In the genomic region with DNA sequence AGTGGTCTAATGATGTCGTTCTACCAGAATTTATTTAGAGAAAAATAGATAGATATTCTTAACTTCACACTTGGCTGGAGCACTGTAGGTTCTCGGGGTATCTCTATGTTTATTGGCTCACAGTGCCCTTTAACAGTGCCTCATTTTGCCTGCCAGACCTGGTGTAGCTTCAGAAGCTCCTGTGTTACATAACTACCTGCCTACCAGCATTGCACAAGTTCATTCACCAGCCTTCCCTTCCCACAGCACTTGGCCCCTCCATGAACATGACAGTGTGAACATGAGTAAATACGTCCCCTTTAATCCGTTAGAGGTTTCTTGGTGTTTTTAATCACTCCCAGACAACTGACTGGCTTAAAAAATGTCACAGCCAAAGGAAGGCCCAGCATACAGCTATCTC, we compare ENCODE assay signal across 26 mouse cellular contexts.
DNase-seq lines count a peak whose midpoint lies in the region; ATAC-seq lines count a peak whose summit lies in the region.
"Had no signal": no experiment of that assay in that cellular context is flagged by ENCODE, and none has a peak within 500 bp of the region (broad histone marks: within the 10 kb centered on the region; RNA-seq: fewer than 3 reads in every experiment).

No protein-coding gene starts in this region.

- no peak for DNase-seq in forebrain, embryonic 11.5 days (ENCODE audit: low spot score)
- DNase-seq in forebrain, embryonic 14.5 days (ENCODE audit: low spot score), result no peak
- no peak for DNase-seq in midbrain, embryonic 10.5 days (ENCODE audit: low spot score)
- no peak for DNase-seq in kidney, postnatal 25 days
- DNase-seq in spleen, postnatal 4 days (ENCODE audit: low spot score in 2 of 2), result no peak
- DNase-seq in embryo, embryonic 9.5 days (ENCODE audit: extremely low spot score), result no peak
- DNase-seq: adrenal gland, adult 8-10 months; adrenal gland, postnatal 36 days; cerebellum, adult 18-20 months; cerebellum, adult 9-10 months; gastrocnemius, adult 2 months; gastrocnemius, postnatal 25 days; heart, adult 2 months; heart, postnatal 14 days; heart, postnatal 4 days had no signal

- H3K27me3 ChIP-seq in forebrain, embryonic 11.5 days (ENCODE audit: control insufficient read depth, insufficient read depth, low read length), result no peaks in the 10 kb centered on the region
- H3K27me3 ChIP-seq in forebrain, embryonic 14.5 days (replicated peaks; ENCODE audit: control insufficient read depth, insufficient read depth, low read length), result 0 out of 2 replicates have a peak, but pooled peaks cover 4% of the 10 kb centered on the region
- no peaks in the 10 kb centered on the region for H3K27me3 ChIP-seq in midbrain, embryonic 12.5 days
- H3K27me3 ChIP-seq in midbrain, embryonic 10.5 days (ENCODE audit: low read depth, poor library complexity, severe bottlenecking), result no peaks in the 10 kb centered on the region
- H3K27me3 ChIP-seq: embryonic facial prominence, embryonic 12.5 days; embryonic facial prominence, embryonic 15.5 days; heart, embryonic 13.5 days had no signal

- H3K36me3 ChIP-seq in forebrain, embryonic 11.5 days (ENCODE audit: control insufficient read depth, insufficient read depth, low read length), result no peaks in the 10 kb centered on the region
- H3K36me3 ChIP-seq in forebrain, embryonic 14.5 days (ENCODE audit: control insufficient read depth, insufficient read depth, low read length), result no peaks in the 10 kb centered on the region
- no peaks in the 10 kb centered on the region for H3K36me3 ChIP-seq in midbrain, embryonic 12.5 days
- no peaks in the 10 kb centered on the region for H3K36me3 ChIP-seq in midbrain, embryonic 10.5 days
- H3K36me3 ChIP-seq: embryonic facial prominence, embryonic 12.5 days; embryonic facial prominence, embryonic 15.5 days; heart, embryonic 10.5 days; heart, embryonic 13.5 days had no signal

- no peaks in the 10 kb centered on the region for H3K9me3 ChIP-seq in forebrain, embryonic 11.5 days (ENCODE audit: control insufficient read depth, low read length)
- no peaks in the 10 kb centered on the region for H3K9me3 ChIP-seq in forebrain, embryonic 14.5 days (replicated peaks; ENCODE audit: control insufficient read depth, low read length)
- no peaks in the 10 kb centered on the region for H3K9me3 ChIP-seq in midbrain, embryonic 12.5 days
- no peaks in the 10 kb centered on the region for H3K9me3 ChIP-seq in midbrain, embryonic 10.5 days (replicated peaks)
- H3K9me3 ChIP-seq: embryonic facial prominence, embryonic 12.5 days; embryonic facial prominence, embryonic 15.5 days; heart, embryonic 10.5 days; heart, embryonic 13.5 days had no signal

- no peaks in the 10 kb centered on the region for H3K4me1 ChIP-seq in forebrain, embryonic 11.5 days (replicated peaks; ENCODE audit: control insufficient read depth, insufficient read depth, low read length)
- H3K4me1 ChIP-seq in forebrain, embryonic 14.5 days (ENCODE audit: control insufficient read depth, insufficient read depth, low read length), result peaks cover 6% of the 10 kb centered on the region; the same call in 1 of the 2 replicates
- no peaks in the 10 kb centered on the region for H3K4me1 ChIP-seq in midbrain, embryonic 12.5 days
- H3K4me1 ChIP-seq in midbrain, embryonic 10.5 days, result no peaks in the 10 kb centered on the region
- H3K4me1 ChIP-seq: embryonic facial prominence, embryonic 12.5 days; embryonic facial prominence, embryonic 15.5 days; heart, embryonic 10.5 days had no signal

- H3K4me2 ChIP-seq in forebrain, embryonic 11.5 days (ENCODE audit: low read depth, low read length, severe bottlenecking), result no peak overlapping the region
- H3K4me2 ChIP-seq in forebrain, embryonic 14.5 days (ENCODE audit: low read length), result no peak overlapping the region
- H3K4me2 ChIP-seq in midbrain, embryonic 12.5 days (replicated peaks), result no peak overlapping the region
- H3K4me2 ChIP-seq: embryonic facial prominence, embryonic 12.5 days; embryonic facial prominence, embryonic 15.5 days; heart, embryonic 13.5 days; hindbrain, embryonic 14.5 days had no signal

- 0 out of 2 replicates have a peak, but pooled peaks have one; percentile 11 for ATAC-seq in forebrain, embryonic 11.5 days (replicated peaks; ENCODE audit: low FRiP score)
- ATAC-seq in forebrain, embryonic 14.5 days, result no peak
- ATAC-seq in midbrain, embryonic 12.5 days (ENCODE audit: low FRiP score, low read depth), result 0 out of 2 replicates have a peak, but pooled peaks have one; percentile 16
- peak; percentile 80 for ATAC-seq in granulocyte monocyte progenitor cell, adult 5-6 weeks (replicated peaks; ENCODE audit: poor library complexity, severe bottlenecking)
- ATAC-seq: activated CD4-positive, CD25-positive, alpha-beta regulatory T cell, adult 4 months; hindbrain, postnatal 0 days; inflammation-experienced regulatory T-cells, adult 6 months; intestine, embryonic 16.5 days had no signal

- H3K27ac ChIP-seq in forebrain, embryonic 11.5 days (ENCODE audit: low read depth, low read length), result 0 out of 2 replicates have a peak overlapping the region, but pooled peaks have one; percentile 18
- no peak overlapping the region; the same call in 1 of the 2 replicates for H3K27ac ChIP-seq in forebrain, embryonic 14.5 days (ENCODE audit: low read depth, low read length)
- H3K27ac ChIP-seq in midbrain, embryonic 12.5 days (replicated peaks), result no peak overlapping the region
- no peak overlapping the region for H3K27ac ChIP-seq in midbrain, embryonic 10.5 days (replicated peaks)
- H3K27ac ChIP-seq: embryonic facial prominence, embryonic 12.5 days; embryonic facial prominence, embryonic 15.5 days; gastrocnemius, adult 2 months; heart, adult 2 months; heart, embryonic 10.5 days; heart, embryonic 13.5 days; hindbrain, postnatal 0 days had no signal

- no peak overlapping the region for H3K9ac ChIP-seq in forebrain, embryonic 11.5 days (ENCODE audit: low read length)
- H3K9ac ChIP-seq in forebrain, embryonic 14.5 days (ENCODE audit: low read length), result no peak overlapping the region
- no peak overlapping the region for H3K9ac ChIP-seq in midbrain, embryonic 12.5 days (replicated peaks)
- H3K9ac ChIP-seq: embryonic facial prominence, embryonic 12.5 days; embryonic facial prominence, embryonic 15.5 days; heart, embryonic 13.5 days; hindbrain, embryonic 14.5 days had no signal

- WGBS in forebrain, embryonic 11.5 days, result 74% methylated on average over 4 of the region's 4 CpGs
- WGBS in forebrain, embryonic 14.5 days, result 37% methylated on average over 4 of the region's 4 CpGs
- 78% methylated on average over 4 of the region's 4 CpGs for WGBS in midbrain, embryonic 12.5 days
- 88% methylated on average over 4 of the region's 4 CpGs for WGBS in midbrain, embryonic 10.5 days

- H3K4me3 ChIP-seq in forebrain, embryonic 11.5 days (ENCODE audit: low read depth, low read length), result no peak overlapping the region
- H3K4me3 ChIP-seq in forebrain, embryonic 14.5 days (ENCODE audit: low read depth, low read length), result no peak overlapping the region
- H3K4me3 ChIP-seq in midbrain, embryonic 12.5 days, result no peak overlapping the region
- H3K4me3 ChIP-seq in midbrain, embryonic 10.5 days, result no peak overlapping the region
- H3K4me3 ChIP-seq: embryonic facial prominence, embryonic 12.5 days; embryonic facial prominence, embryonic 15.5 days; gastrocnemius, adult 2 months; heart, adult 2 months; heart, embryonic 10.5 days; heart, embryonic 13.5 days had no signal
